Mouse (Mus musculus): Measurements from ENCODE around the gene Vps26a. TPM values are rescaled to one million over a fixed set of nuclear protein-coding genes. Genes with fewer than 3 reads are reported as not detected.

The Vps26a gene
- total RNA-seq (2023) = 10 to 100 TPM; 25.5 to 28.5 TPM

DNA sequence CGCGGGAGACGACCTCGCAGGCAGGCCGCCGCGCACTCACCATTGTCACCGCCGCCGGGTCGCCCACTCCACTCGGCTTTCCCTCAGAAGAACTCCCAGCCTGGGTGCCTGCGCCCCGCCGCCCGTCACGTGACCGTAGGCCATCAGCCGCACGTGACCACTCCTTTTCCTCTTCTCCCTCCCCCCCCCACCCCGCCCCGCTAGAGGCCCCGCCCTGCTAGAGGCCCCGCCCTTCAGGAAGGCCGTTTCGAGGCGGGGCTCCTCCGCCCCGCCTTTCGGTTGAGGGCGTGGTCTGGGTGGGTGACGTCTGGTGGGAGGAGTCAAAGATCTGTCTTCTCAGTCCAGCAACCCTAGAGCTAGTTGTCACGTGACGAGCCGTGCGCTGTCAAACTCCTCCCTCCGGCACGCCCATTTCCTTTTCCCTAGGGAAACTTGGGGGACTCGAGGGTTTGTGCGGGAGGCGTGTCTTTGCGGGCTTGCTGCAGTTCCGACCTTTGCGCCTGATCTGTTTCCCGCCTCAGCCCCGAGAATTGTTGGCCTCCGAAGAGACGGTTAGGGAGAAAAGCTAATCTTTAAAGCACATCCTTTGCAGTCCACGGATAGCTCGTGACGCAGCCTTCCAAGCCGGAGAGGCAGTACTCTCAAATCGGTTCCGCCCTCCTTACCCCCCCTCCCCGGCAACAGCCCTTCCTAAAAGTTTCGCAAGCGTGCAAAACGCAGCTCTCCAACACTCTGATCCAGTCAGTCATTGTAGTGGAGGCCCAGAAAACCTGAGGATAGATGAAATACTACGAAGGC, at the start of gene Vps26a:
Vps26a (minus strand) TSS at position 188 of the 798 bp plus-strand sequence.

DNA sequence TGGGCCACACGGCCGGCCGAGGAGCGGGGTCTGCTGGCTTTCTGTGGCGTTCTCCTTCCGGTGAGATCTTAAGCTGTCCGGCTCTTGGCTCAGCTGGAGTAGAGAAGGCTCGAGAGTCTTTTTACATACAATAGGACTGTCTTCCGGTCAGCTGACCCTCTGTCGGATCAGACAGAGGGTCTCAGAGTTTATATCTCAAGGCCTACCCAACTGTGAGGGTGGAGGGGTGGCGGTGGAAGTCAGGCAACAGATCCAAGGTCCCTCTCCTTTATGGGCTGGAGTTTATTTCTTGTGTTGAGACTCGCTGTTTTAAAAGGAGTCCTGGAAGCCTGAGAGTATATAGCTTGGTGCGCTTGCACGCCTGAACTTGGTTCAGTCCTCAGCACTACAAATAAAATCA, 40.7 kb upstream of the Vps26a start, which contains the start of gene Srgn:
Srgn (minus strand) TSS at position 101 of the 400 bp plus-strand sequence.

DNA sequence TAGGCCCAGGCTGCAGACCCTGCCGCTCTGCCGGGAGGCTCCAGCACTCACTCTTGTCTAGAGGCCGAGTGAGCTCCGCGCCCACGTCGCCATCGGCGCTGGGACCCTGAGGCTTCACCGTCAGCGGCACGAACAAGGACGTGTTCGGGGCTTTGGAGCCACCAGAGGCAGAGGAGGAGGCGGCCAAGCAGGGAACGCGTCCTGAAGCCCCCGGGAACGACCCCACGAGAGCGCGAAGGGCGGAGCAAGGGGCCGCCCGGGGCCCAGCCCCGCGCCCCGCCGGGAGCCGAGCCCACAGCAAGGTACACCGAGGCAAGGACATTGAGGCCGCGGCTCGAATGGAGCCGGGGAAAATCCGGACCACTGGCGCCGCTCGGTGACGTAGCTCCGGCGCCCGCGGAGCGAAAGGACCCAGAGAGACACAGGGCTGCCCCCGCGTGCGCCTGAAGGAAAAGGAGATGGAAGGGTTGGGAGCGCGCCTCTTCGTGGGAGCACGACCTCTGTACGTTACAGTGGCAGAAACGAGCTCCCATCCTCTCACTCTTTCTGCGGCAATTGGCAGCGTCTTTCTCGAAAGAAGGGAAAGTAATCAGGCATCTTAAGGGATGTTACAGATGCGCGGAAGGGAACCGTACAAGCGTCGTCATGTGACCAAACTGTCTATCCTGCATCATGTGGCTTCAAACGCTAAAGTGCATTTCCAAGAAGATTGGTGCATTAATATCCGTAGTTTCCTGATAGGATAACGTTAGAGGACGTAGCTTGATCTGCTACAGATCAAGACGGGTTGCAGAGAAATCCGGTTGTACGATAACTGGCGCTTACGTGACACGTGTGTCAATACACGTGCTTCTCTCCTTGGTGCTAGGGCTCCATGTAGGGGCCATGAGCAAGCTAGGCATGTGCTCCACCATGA, 37.0 kb downstream of the Vps26a start, which contains the start of the genes 4930507D05Rik and Supv3l1:
4930507D05Rik (plus strand) TSS at position 126 of the 916 bp plus-strand sequence.
Supv3l1 (minus strand) TSS at position 375 of the 916 bp plus-strand sequence.

DNA sequence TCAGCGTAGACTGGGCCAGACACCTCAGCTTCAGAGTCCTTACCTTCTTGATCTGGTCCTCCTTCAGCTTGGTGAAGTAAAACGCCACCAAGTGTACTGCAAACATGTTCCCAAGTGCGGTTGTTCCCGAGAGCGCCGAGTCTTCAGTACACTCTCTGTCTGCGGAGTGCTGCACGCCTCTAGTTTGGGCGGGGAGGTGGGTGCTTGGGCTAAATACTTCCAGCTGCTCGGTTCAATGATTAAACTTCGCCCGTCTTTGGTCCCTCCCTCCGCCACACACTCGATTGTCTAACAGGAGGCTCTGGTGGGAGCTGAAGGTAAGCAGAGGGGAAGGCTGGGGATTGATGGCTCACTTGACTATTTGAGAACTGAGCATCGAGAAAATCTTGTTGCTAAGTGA, 64.3 kb downstream of the Vps26a start, which contains the start of gene Hkdc1:
Hkdc1 (minus strand) TSS at position 237 of the 400 bp plus-strand sequence.

Other genes with a start within 250 kb of the Vps26a start
- not detected for gene Tacr2, start 234.4 kb downstream of the Vps26a start, total RNA-seq (2023)
- 10 to 100 TPM; 76.7 to 83.6 TPM for gene Hk1, start 106.9 kb downstream of the Vps26a start, total RNA-seq (2023)
- gene Hkdc1, start 64.3 kb downstream of the Vps26a start, total RNA-seq (2023) = not detected
- 1 to 10 TPM in 1 of 2 experiments, not detected in 1; 1.5 TPM for gene 4930507D05Rik, start 37.3 kb downstream of the Vps26a start, total RNA-seq (2023)
- gene Supv3l1, start 37.1 kb downstream of the Vps26a start, total RNA-seq (2023) = 10 to 100 TPM; 22.1 to 28.4 TPM
- gene Srgn, start 40.6 kb upstream of the Vps26a start, total RNA-seq (2023) = 100 to 1,000 TPM; 358 to 378 TPM
- 10 to 100 TPM; 16.8 to 19.9 TPM for gene Kif1bp, start 91.7 kb upstream of the Vps26a start, total RNA-seq (2023)
- gene Ddx21, start 115.5 kb upstream of the Vps26a start, total RNA-seq (2023) = 100 to 1,000 TPM; 145 to 150 TPM
- gene Ddx50, start 164.4 kb upstream of the Vps26a start, total RNA-seq (2023) = 100 to 1,000 TPM; 127 to 151 TPM
- gene Stox1, start 239.3 kb upstream of the Vps26a start, total RNA-seq (2023) = under 1 TPM; 0.15 to 0.26 TPM

Data from T-cell, adult 66 days (primary cell).